Mouse (Mus musculus) hindbrain, postnatal 0 days (tissue): Measurements from ENCODE around the gene Qrich2. TPM values are rescaled to one million over a fixed set of nuclear protein-coding genes. Genes with fewer than 3 reads are reported as not detected.
"Not testable (repeated sequence)": the region's sequence is repeated elsewhere in the genome, so short reads cannot be mapped to it uniquely, and the experiment has no call there.

ENCODE experiments used
- ATAC-seq: fragments of 200-750 bp; cut with Nextera tagmentation; 2 replicates; pipeline ENCODE4 v1.8.0; 2017; ENCODE audit warnings: mild to moderate bottlenecking, moderate TSS enrichment, moderate library complexity
- DNase-seq: peaks from one replicate; pipeline ENCODE4 v3.0.0-alpha.2; 2015; ENCODE audit warnings: low spot score
- H3K27ac ChIP-seq: fragments of 300-500 bp; sonication (generic); 2 replicates; pipeline ENCODE4 v1.5.1; 2014; ENCODE audit warnings: mild to moderate bottlenecking
- H3K27me3 ChIP-seq: fragments of 300-500 bp; sonication (generic); 2 replicates; pipeline ENCODE4 v1.6.1; 2014; ENCODE audit warnings: low read length, mixed read lengths; ENCODE audit not compliant: insufficient read depth
- H3K36me3 ChIP-seq: fragments of 300-500 bp; sonication (generic); 2 replicates; pipeline ENCODE4 v1.6.1; 2014; ENCODE audit warnings: low read length, mixed read lengths; ENCODE audit not compliant: insufficient read depth
- H3K4me1 ChIP-seq: fragments of 300-500 bp; sonication (generic); 2 replicates; pipeline ENCODE4 v1.6.1; 2014; ENCODE audit warnings: antibody characterized with exemption, low read length, mixed read lengths; ENCODE audit not compliant: insufficient read depth
- H3K4me2 ChIP-seq: fragments of 300-500 bp; sonication (generic); 2 replicates; pipeline ENCODE4 v1.6.1; 2014; ENCODE audit warnings: low read depth, mild to moderate bottlenecking, low read length, moderate library complexity, mixed read lengths
- H3K4me3 ChIP-seq: fragments of 300-500 bp; sonication (generic); 2 replicates; pipeline ENCODE4 v1.5.1; 2014; ENCODE audit warnings: low read length
- H3K9ac ChIP-seq: fragments of 300-500 bp; sonication (generic); replicated peaks from 2 replicates; pipeline ENCODE4 v1.6.1; 2014; ENCODE audit warnings: mild to moderate bottlenecking, low read length, moderate library complexity, mixed read lengths
- H3K9me3 ChIP-seq: fragments of 300-500 bp; sonication (generic); 2 replicates; pipeline ENCODE4 v1.6.1; 2016; ENCODE audit warnings: low read length, mixed read lengths
- CTCF ChIP-seq: IDR thresholded peaks from 2 replicates; pipeline ENCODE4 v1.5.1; 2016; ENCODE audit warnings: antibody characterized with exemption, control low read depth, low read depth
- WGBS: fragments of 180-500 bp; shearing (Covaris S2); extraction: QIAGEN DNeasy Blood & Tissue Kit; methylation state at CpG from one replicate; pipeline ENCODE4 v1.1.7; 2014; 5-methylcytosine and 5-hydroxymethylcytosine counted together
- polyA plus RNA-seq: library from polyadenylated mRNA; unstranded; fragments of >200 nt; fragmentation: Nextera tagmentation; extraction: Ambion mirVana; gene quantifications from 2 replicates; pipeline ENCODE4 v1.2.1, GENCODE M21; 2015
- total RNA-seq: library from RNA; depleted of rRNA; stranded (reverse); fragments of >200 nt; gene quantifications from 2 replicates; pipeline ENCODE4 v1.2.3, GENCODE M21; 2014

Qrich2 gene
- total and polyA plus RNA-seq, 2 experiments from 2014 or later, result 0.31 TPM; not detected in 1

GRCm38 (mm10) chr11:116431428-116432077 is 34.5 kb downstream of the Qrich2 start:
- H3K4me2 ChIP-seq, result no peak overlapping the region
- H3K4me1 ChIP-seq, result peaks cover 11% of the 10 kb centered on the region; the same call in 1 of the 2 replicates
- no peaks in the 10 kb centered on the region for H3K27me3 ChIP-seq
- TF ChIP-seq CTCF, result no peak
- no peaks in the 10 kb centered on the region for H3K9me3 ChIP-seq
- no peak overlapping the region for H3K27ac ChIP-seq
- no peak overlapping the region for H3K9ac ChIP-seq
- H3K4me3 ChIP-seq, result no peak overlapping the region
- ATAC-seq (no peak), DNase-seq (no peak)
- WGBS, result 54% methylated on average over 11 of the region's 11 CpGs
- H3K36me3 ChIP-seq, result no peaks in the 10 kb centered on the region

DNA sequence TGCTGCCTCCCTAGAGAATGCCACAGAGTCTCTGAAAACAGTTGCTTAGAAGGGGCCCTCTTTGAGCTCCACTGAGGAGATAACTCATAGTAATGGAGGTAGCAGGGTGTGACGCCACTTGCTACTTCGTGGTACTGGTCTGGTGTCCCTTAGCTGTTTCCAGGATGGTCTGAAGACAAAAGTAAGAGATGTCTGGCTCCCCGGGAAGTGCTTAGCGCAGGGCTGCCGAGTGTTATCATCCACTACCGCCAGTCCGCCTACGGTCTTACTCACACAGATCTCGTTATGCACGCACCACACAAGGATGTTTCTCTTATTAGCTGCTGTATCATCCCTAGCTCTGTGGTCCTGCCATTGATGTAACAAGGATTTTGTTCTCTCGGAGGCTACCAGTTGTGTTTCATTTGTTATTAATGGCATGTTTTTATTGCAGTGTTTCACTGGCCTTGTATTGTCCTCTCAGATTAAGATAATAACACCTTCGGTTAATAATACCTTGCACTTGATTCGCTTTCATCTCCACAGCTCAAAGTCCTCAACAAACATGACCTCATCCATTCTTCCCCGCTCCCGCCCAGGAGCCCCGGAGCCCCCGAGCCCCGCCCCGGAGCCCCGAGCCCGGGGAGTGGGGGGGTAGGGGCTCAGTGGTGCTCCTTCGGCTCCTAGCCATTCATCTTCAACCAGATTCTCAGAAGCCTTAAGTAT is 35.2 kb downstream of the Qrich2 start:
- Histone ChIP-seq H3K9ac (no peak overlapping the region), H3K9me3 (no peaks in the 10 kb centered on the region), H3K4me2 (no peak overlapping the region), H3K4me3 (no peak overlapping the region), H3K27ac (no peak overlapping the region), H3K36me3 (no peaks in the 10 kb centered on the region), H3K27me3 (no peaks in the 10 kb centered on the region), H3K4me1 (peaks cover 6% of the 10 kb centered on the region; the same call in 1 of the 2 replicates)
- ATAC-seq, result no peak
- 44% methylated on average over 22 of the region's 22 CpGs for whole genome bisulfite sequencing
- TF ChIP-seq CTCF, result no peak
- DNase-seq, result no peak

GRCm38 (mm10) chr11:116429862-116430613 is 36.0 kb downstream of the Qrich2 start:
- H3K36me3 ChIP-seq, result no peaks in the 10 kb centered on the region
- no peak for TF ChIP-seq CTCF
- ATAC-seq (no peak), DNase-seq (no peak)
- H3K9ac ChIP-seq, result no peak overlapping the region
- H3K4me1 ChIP-seq, result no peaks in the 10 kb centered on the region
- H3K27ac ChIP-seq, result no peak overlapping the region
- H3K27me3 ChIP-seq, result no peaks in the 10 kb centered on the region
- no peak overlapping the region for H3K4me2 ChIP-seq
- 88% methylated on average over 9 of the region's 9 CpGs for WGBS
- H3K9me3 ChIP-seq, result no peaks in the 10 kb centered on the region
- no peak overlapping the region for H3K4me3 ChIP-seq

DNA sequence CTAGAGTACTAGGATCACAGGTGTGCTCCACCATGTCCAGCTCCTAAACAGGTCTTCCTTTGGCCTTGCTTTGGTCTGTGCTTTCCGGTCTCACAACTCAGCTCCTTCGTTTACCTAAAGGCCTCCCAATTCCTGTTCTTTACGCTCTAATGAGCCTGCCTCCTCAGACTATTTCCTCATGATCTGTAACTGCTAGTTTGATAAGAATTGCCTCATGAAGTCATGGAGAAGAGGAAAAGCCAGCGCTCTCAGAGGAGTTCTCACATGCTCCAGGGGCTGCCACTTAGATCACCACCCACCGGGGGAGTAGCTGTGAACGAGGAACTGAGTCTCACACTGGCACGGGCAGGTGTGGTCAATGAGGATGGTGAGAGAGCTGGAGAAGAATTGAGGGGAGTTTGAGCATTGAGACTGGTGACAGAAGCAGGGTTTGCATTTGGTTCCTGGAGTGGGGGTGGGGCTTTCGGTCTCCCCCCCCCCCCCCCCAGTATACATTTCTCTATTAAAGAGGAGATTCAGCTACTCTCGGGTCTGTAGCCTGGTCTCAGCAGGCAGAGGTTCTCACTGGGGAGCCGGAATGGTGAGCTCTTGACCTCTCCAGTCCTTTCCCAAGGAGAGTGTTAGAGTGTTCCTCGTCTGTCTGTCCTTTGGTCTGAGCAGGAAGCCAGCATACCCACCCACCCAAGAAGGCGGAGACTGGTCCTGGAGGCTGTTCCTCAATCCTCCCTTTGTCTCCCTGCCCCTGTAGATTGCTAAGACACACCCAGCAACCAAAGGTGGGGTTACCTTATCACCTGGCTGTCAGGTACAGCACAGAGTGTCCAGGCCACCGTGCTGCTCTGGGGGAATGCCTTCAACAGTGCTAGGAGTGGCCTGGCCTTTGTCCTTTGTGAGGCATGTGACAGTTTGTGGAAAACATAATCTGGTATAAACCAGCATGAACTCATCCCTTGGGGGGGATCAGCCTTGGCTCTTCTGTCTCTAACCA is 36.9 kb downstream of the Qrich2 start:
- Histone ChIP-seq H3K27me3 (no peaks in the 10 kb centered on the region), H3K4me1 (no peaks in the 10 kb centered on the region), H3K9me3 (no peaks in the 10 kb centered on the region), H3K4me2 (no peak overlapping the region), H3K9ac (no peak overlapping the region), H3K36me3 (no peaks in the 10 kb centered on the region), H3K27ac (no peak overlapping the region), H3K4me3 (no peak overlapping the region)
- ATAC-seq, result no peak
- no peak for DNase-seq
- no peak for TF ChIP-seq CTCF
- 63% methylated on average over 11 of the region's 13 CpGs for WGBS

DNA sequence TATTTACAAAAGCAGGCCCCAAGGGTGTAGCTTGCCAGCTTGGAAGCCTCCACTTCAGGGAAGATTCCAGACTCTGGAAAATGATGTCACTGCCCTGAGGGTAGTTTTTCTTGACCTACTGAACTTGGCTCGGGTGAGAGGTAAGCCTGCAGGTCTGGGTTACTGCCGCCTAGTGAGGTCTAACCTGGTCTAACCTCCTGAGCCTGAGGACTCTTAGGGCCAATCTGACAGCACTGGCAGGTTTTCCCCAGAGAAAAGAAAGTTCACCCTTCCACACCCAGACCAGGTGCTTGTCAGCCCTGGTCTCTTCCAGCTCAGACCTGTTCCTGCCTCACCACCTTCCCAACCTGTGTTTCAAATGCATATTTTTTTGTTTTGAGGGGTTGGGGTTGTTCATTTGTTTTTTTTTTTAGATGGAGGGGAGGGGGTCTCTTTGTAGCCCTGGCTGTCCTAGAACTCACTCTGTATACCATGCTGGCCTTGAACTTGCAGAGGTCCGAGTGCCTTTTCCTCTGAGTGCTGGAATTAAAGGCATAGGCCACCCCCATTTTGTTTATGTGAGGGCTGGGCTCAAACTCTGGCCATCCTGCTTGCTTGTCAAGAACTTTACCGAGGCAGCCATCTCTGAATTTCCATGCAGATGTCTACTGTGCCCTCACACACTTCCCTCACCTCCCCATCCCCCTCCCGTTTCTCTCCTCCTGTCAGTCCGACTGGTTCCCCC is 39.0 kb downstream of the Qrich2 start:
- H3K4me2 ChIP-seq, result no peak overlapping the region
- DNase-seq (no peak), ATAC-seq (no peak)
- H3K27ac ChIP-seq, result no peak overlapping the region
- no peak overlapping the region for H3K4me3 ChIP-seq
- no peaks in the 10 kb centered on the region for H3K36me3 ChIP-seq
- WGBS, result 75% methylated on average over 6 of the region's 6 CpGs
- H3K4me1 ChIP-seq, result no peaks in the 10 kb centered on the region
- no peak for TF ChIP-seq CTCF
- H3K9ac ChIP-seq, result no peak overlapping the region
- H3K9me3 ChIP-seq, result no peaks in the 10 kb centered on the region
- no peaks in the 10 kb centered on the region for H3K27me3 ChIP-seq

DNA sequence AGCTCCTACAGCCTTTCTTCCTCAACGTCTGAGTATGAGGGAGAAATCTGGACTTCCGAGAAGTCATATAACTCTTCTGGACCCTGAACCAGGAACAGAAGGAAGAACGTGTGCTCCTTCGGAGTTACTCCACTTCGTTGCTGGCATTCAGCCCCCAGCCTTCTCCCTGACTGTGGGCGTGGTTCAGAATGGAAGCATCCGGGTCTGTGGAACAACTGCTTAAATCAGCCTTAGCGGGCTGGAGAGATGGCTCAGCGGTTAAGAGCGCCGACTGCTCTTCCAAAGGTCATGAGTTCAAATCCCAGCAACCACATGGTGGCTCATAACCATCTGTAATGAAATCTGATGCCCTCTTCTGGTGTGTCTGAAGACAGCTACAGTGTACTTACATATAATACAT is 39.7 kb downstream of the Qrich2 start:
- WGBS, result 86% methylated on average over 11 of the region's 11 CpGs
- DNase-seq, ATAC-seq, H3K9me3 ChIP-seq, H3K27me3 ChIP-seq, H3K4me2 ChIP-seq, H3K9ac ChIP-seq, H3K27ac ChIP-seq, H3K4me3 ChIP-seq, H3K36me3 ChIP-seq, H3K4me1 ChIP-seq: not testable (repeated sequence)
